Mouse (Mus musculus): ENCODE results near the gene Gramd2. TPM values are rescaled to one million over a fixed set of nuclear protein-coding genes. Genes with fewer than 3 reads are reported as not detected.

Gramd2 gene
- total and polyA plus RNA-seq, 2 experiments from 2014 or later = 5.3 to 5.7 TPM

- Histone ChIP-seq H3K4me1 (ENCODE audit: insufficient read depth) (peaks cover 4% of the 10 kb centered on the region; the same call in 1 of the 2 replicates), H3K9ac (peak overlapping the region; percentile 69), H3K27me3 (ENCODE audit: insufficient read depth, low read length) (no peaks in the 10 kb centered on the region), H3K27ac (ENCODE audit: low read depth, low read length) (no peak overlapping the region), H3K4me2 (ENCODE audit: low read depth) (peak overlapping the region; percentile 82), H3K9me3 (ENCODE audit: low read length) (no peaks in the 10 kb centered on the region), H3K36me3 (ENCODE audit: insufficient read depth) (peaks cover 33% of the 10 kb centered on the region), H3K4me3 (ENCODE audit: low read depth, low read length) (peak overlapping the region; percentile 61)
- 13% methylated on average over 16 of the region's 16 CpGs for WGBS
- TF ChIP-seq CTCF (IDR thresholded peaks at IDR 0.05; ENCODE audit: low read depth) = no peak
- ATAC-seq = peak; percentile 35; the same call in 1 of the 2 replicates
- no peak for DNase-seq
Measured at GRCm38 (mm10) chr9:59680534-59680875, 561 bp downstream of the Gramd2 start.

- H3K9me3 ChIP-seq (ENCODE audit: low read length) = no peaks in the 10 kb centered on the region
- H3K27ac ChIP-seq (ENCODE audit: low read depth, low read length) = no peak overlapping the region
- 69% methylated on average over 2 of the region's 2 CpGs for WGBS
- DNase-seq (no peak), ATAC-seq (no peak)
- H3K36me3 ChIP-seq (ENCODE audit: insufficient read depth) = peaks cover 5% of the 10 kb centered on the region; the same call in 1 of the 2 replicates
- H3K4me3 ChIP-seq (ENCODE audit: low read depth, low read length) = no peak overlapping the region
- no peak overlapping the region for H3K4me2 ChIP-seq (ENCODE audit: low read depth)
- peaks cover 4% of the 10 kb centered on the region; the same call in 1 of the 2 replicates for H3K4me1 ChIP-seq (ENCODE audit: insufficient read depth)
- TF ChIP-seq CTCF (IDR thresholded peaks at IDR 0.05; ENCODE audit: low read depth) = no peak
- no peak overlapping the region for H3K9ac ChIP-seq
- no peaks in the 10 kb centered on the region for H3K27me3 ChIP-seq (ENCODE audit: insufficient read depth, low read length)
Measured at GRCm38 (mm10) chr9:59684020-59684419, 4.1 kb downstream of the Gramd2 start.

DNA sequence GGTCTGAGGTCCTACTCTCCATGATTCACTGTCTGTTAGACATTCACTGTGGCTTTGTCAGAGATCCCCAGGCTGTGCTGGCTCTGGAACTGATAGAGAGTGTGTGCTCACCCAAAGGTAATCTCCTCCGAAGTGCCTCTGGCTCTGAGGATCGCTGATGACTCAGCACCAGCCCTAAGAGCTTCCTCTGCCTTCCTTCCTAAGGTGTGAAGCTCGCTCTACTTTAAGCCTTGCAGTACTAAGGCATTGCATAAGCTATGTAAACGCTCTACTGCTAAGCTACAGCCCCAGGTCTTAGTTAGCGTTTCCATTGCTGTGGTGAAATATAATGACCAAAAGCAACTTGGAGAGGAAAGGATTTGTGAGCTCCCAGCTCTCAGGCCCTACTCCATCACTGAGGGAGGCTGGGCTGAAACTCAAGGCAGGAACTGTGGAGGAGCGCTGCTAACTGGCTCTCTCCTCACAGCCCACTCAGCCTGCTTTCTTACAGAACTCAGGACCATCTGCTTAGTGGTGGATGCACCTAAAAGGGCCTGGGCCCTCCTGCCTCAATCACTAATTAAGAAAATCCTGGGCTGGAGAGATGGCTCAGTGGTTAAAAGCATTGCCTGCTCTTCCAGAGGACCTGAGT is 7.6 kb downstream of the Gramd2 start:
- Histone ChIP-seq H3K4me1 (ENCODE audit: insufficient read depth) (peaks cover 11% of the 10 kb centered on the region; the same call in 1 of the 2 replicates), H3K4me3 (ENCODE audit: low read depth, low read length) (no peak overlapping the region), H3K36me3 (ENCODE audit: insufficient read depth) (no peaks in the 10 kb centered on the region), H3K27me3 (ENCODE audit: insufficient read depth, low read length) (no peaks in the 10 kb centered on the region), H3K4me2 (ENCODE audit: low read depth) (no peak overlapping the region), H3K9me3 (ENCODE audit: low read length) (no peaks in the 10 kb centered on the region), H3K27ac (ENCODE audit: low read depth, low read length) (no peak overlapping the region), H3K9ac (no peak overlapping the region)
- no peak for TF ChIP-seq CTCF (IDR thresholded peaks at IDR 0.05; ENCODE audit: low read depth)
- no peak for ATAC-seq
- 42% methylated on average over 6 of the region's 6 CpGs for WGBS
- DNase-seq = no peak

GRCm38 (mm10) chr9:59691635-59692094 is 11.7 kb downstream of the Gramd2 start:
- Histone ChIP-seq H3K4me2 (ENCODE audit: low read depth) (peak overlapping the region; percentile 61), H3K27ac (ENCODE audit: low read depth, low read length) (peak overlapping the region; percentile 64), H3K36me3 (ENCODE audit: insufficient read depth) (no peaks in the 10 kb centered on the region), H3K9me3 (ENCODE audit: low read length) (no peaks in the 10 kb centered on the region), H3K4me3 (ENCODE audit: low read depth, low read length) (peak overlapping the region; percentile 32), H3K9ac (peak overlapping the region; percentile 41), H3K27me3 (ENCODE audit: insufficient read depth, low read length) (no peaks in the 10 kb centered on the region), H3K4me1 (ENCODE audit: insufficient read depth) (peaks cover 12% of the 10 kb centered on the region; the same call in 1 of the 2 replicates)
- DNase-seq (peak; percentile 91), ATAC-seq (peak; percentile 96)
- no peak for TF ChIP-seq CTCF (IDR thresholded peaks at IDR 0.05; ENCODE audit: low read depth)
- 3% methylated on average over 23 of the region's 23 CpGs for WGBS

DNA sequence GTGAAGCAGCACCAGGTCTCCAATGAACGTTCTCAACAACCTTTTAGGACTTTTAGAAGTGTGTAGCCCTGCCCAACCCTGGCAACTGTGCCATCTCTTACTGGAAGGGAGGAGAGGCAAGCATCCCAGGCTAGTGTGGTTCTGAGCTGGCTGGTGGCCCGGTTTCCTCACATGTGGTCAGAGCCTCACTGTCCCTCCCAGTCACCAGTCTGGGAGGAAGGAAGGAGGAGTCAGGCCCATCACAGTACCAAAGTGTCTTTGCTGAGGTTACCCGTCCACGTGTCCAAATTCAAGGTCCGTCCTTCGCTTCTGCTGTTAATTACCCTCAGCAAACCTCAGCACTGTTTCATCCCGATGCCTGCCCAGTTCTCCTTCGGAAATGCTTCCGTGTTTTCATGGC is 12.2 kb downstream of the Gramd2 start:
- DNase-seq (peak; percentile 56), ATAC-seq (peak; percentile 65)
- Histone ChIP-seq H3K4me3 (ENCODE audit: low read depth, low read length) (peak overlapping the region; percentile 32), H3K36me3 (ENCODE audit: insufficient read depth) (no peaks in the 10 kb centered on the region), H3K27me3 (ENCODE audit: insufficient read depth, low read length) (no peaks in the 10 kb centered on the region), H3K9ac (peak overlapping the region; percentile 41), H3K27ac (ENCODE audit: low read depth, low read length) (peak overlapping the region; percentile 64), H3K4me2 (ENCODE audit: low read depth) (peak overlapping the region; percentile 61), H3K9me3 (ENCODE audit: low read length) (no peaks in the 10 kb centered on the region), H3K4me1 (ENCODE audit: insufficient read depth) (peaks cover 12% of the 10 kb centered on the region; the same call in 1 of the 2 replicates)
- no peak for TF ChIP-seq CTCF (IDR thresholded peaks at IDR 0.05; ENCODE audit: low read depth)
- WGBS = 18% methylated on average over 9 of the region's 9 CpGs

GRCm38 (mm10) chr9:59694571-59695450 is 14.9 kb downstream of the Gramd2 start:
- no peak overlapping the region for H3K27ac ChIP-seq (ENCODE audit: low read depth, low read length)
- TF ChIP-seq CTCF (IDR thresholded peaks at IDR 0.05; ENCODE audit: low read depth) = no peak
- WGBS = 66% methylated on average over 16 of the region's 16 CpGs

GRCm38 (mm10) chr9:59695451-59695813 is 15.5 kb downstream of the Gramd2 start:
- Histone ChIP-seq H3K4me3 (ENCODE audit: low read depth, low read length) (no peak overlapping the region), H3K27me3 (ENCODE audit: insufficient read depth, low read length) (no peaks in the 10 kb centered on the region), H3K4me2 (ENCODE audit: low read depth) (no peak overlapping the region), H3K36me3 (ENCODE audit: insufficient read depth) (no peaks in the 10 kb centered on the region), H3K27ac (ENCODE audit: low read depth, low read length) (no peak overlapping the region), H3K9ac (no peak overlapping the region), H3K9me3 (ENCODE audit: low read length) (no peaks in the 10 kb centered on the region), H3K4me1 (ENCODE audit: insufficient read depth) (peaks cover 12% of the 10 kb centered on the region; the same call in 1 of the 2 replicates)
- DNase-seq (no peak), ATAC-seq (no peak)
- 43% methylated on average over 3 of the region's 3 CpGs for WGBS
- no peak for TF ChIP-seq CTCF (IDR thresholded peaks at IDR 0.05; ENCODE audit: low read depth)

More at GRCm38 (mm10) chr9:59694571-59695450, 14.9 kb downstream of the Gramd2 start:
- ATAC-seq (no peak), DNase-seq (no peak)
- no peak overlapping the region for H3K9ac ChIP-seq
- H3K36me3 ChIP-seq (ENCODE audit: insufficient read depth) = no peaks in the 10 kb centered on the region
- no peaks in the 10 kb centered on the region for H3K27me3 ChIP-seq (ENCODE audit: insufficient read depth, low read length)
- no peaks in the 10 kb centered on the region for H3K9me3 ChIP-seq (ENCODE audit: low read length)
- no peak overlapping the region for H3K4me2 ChIP-seq (ENCODE audit: low read depth)
- H3K4me3 ChIP-seq (ENCODE audit: low read depth, low read length) = no peak overlapping the region
- H3K4me1 ChIP-seq (ENCODE audit: insufficient read depth) = peaks cover 12% of the 10 kb centered on the region; the same call in 1 of the 2 replicates
